Mouse (Mus musculus) WW6 (cell line): ENCODE measurements around the gene Bcl6.

Experiments
- DNase-seq: peaks from one replicate; pipeline ENCODE4 v3.0.0-alpha.2; 2013; ENCODE audit warnings: low read depth, low spot score

Gene Bcl6

DNA sequence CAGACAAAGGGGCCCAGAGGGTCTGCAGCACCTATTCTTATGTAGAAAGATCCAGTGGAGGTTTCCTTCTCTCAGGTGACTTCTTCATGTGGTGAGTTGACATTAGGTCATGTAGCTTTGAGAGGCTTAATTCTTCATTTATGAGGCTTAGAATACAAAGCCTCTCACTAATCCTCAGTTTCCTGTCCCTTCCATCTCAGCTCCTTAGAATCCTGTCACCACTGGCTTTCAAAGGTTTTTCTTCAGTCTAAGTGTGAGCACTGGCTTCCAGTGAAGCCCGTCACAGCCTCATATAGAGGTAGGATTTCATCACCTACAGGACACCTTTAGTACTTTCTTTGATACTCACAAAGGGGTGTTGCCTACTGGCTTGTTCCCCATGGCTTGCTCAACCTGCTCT lies 65.7 kb downstream of the Bcl6 start:
- no peak for DNase-seq

- DNase-seq: no peak
Measured at GRCm38 (mm10) chr16:23921697-23922096, 67.0 kb downstream of the Bcl6 start.

DNA sequence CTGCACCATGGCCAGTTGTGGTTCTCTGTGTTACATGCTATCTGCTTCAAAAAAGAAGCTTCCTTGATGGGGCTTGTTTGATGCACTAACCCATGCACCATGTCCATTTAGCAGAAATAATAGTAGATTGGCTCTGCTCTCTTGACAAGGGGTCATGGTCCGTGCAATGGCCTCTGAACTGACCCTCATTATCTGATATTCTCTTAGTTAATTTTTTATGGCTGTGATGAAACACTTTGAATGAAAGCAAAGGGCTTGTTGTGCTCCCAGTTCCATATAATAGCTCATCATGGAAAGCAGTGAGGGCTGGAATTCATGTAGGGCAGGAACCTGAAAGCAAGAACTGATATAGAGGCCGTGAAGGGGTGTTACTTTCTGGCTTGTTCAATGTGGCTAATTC lies 69.2 kb downstream of the Bcl6 start:
- DNase-seq: no peak
